Mouse (Mus musculus) erythroblast, embryonic 14.5 days (primary cell): ENCODE results near the gene Txnrd3. TPM values are rescaled to one million over a fixed set of nuclear protein-coding genes. Genes with fewer than 3 reads are reported as not detected.
A peak's percentile ranks its signal among the peaks of the same experiment; 100 is the strongest.

Source experiments
- H3K27me3 ChIP-seq: 2 replicates; pipeline ENCODE4 v1.6.1; 2012; ENCODE audit warnings: inconsistent platforms; ENCODE audit not compliant: control insufficient read depth
- H3K36me3 ChIP-seq: 2 replicates; pipeline ENCODE4 v1.6.1; 2012; ENCODE audit warnings: mild to moderate bottlenecking, inconsistent platforms; ENCODE audit not compliant: control insufficient read depth
- H3K4me1 ChIP-seq: 2 replicates; pipeline ENCODE4 v1.6.1; 2012; ENCODE audit warnings: inconsistent platforms; ENCODE audit not compliant: control insufficient read depth
- H3K4me3 ChIP-seq: replicated peaks from 2 replicates; pipeline ENCODE3; 2012; ENCODE audit warnings: moderate library complexity, mild to moderate bottlenecking, inconsistent platforms
- H3K9me3 ChIP-seq: 2 replicates; pipeline ENCODE4 v1.6.1; 2012; ENCODE audit warnings: low read length, inconsistent platforms, mixed read lengths; ENCODE audit not compliant: control insufficient read depth
- GATA1 ChIP-seq: IDR thresholded peaks from 2 replicates; pipeline ENCODE4 v1.6.1; 2012; ENCODE audit warnings: low read length, inconsistent platforms, mixed read lengths
- TAL1 ChIP-seq: IDR thresholded peaks from 3 replicates; pipeline ENCODE4 v1.6.1; 2012; ENCODE audit warnings: low read length, inconsistent platforms, mixed read lengths
- polyA plus RNA-seq: library from polyadenylated mRNA; stranded (reverse); fragments of >175 nt; gene quantifications from 2 replicates; pipeline ENCODE4 v1.2.3, GENCODE M21; 2012

Gene Txnrd3
- polyA plus RNA-seq, 1 experiment = not detected

DNA sequence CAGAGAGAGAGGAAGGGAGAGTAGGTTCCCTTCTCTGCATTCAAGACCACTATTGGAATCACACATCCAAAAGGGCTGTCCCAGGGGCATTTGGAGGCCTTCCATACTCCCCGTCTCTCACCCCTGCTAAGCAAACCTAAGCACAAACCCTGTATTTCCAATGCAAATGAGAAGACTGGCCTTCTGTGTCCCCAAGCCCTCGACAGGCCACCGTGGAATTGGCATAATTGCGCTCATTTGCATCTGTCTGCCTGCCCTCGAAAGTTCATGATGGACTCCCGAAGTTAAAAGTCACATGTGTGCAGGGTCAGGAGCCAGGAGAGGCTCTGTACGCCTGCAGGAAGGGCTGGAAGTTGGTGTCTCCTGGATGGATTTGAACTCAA, 28.4 kb upstream of the Txnrd3 start:
- TF ChIP-seq GATA1 (no peak), TAL1 (no peak)

DNA sequence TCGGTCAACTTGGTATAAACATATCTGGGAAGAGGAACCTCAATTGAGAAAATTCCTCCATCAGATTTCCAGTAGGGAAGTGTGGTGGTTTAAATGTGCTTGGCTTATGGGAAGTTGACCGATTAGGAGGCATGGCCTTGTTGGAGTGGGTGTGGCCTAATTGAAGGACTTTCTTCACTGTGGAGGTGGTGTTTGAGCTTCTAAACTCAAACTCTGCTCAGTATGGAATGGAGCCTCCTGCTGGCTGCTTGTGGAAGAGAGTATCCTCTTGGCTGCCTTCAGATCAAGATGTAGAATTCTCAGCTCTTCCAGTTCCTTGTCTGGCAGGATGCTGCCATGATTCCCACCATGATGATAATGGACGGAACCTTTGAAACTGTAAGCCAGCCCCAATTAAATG, 21.1 kb upstream of the Txnrd3 start:
- H3K4me3 ChIP-seq = no peak overlapping the region
- TF ChIP-seq TAL1 (no peak), GATA1 (no peak)
- no peaks in the 10 kb centered on the region for H3K27me3 ChIP-seq
- no peaks in the 10 kb centered on the region for H3K9me3 ChIP-seq
- no peaks in the 10 kb centered on the region for H3K36me3 ChIP-seq
- H3K4me1 ChIP-seq = no peaks in the 10 kb centered on the region

More for the DNA sequence above, 28.4 kb upstream of the Txnrd3 start:
- H3K36me3 ChIP-seq = no peaks in the 10 kb centered on the region
- peaks cover 2% of the 10 kb centered on the region; the same call in 1 of the 2 replicates for H3K27me3 ChIP-seq
- H3K4me1 ChIP-seq = no peaks in the 10 kb centered on the region
- H3K9me3 ChIP-seq = no peaks in the 10 kb centered on the region
- H3K4me3 ChIP-seq = no peak overlapping the region

DNA sequence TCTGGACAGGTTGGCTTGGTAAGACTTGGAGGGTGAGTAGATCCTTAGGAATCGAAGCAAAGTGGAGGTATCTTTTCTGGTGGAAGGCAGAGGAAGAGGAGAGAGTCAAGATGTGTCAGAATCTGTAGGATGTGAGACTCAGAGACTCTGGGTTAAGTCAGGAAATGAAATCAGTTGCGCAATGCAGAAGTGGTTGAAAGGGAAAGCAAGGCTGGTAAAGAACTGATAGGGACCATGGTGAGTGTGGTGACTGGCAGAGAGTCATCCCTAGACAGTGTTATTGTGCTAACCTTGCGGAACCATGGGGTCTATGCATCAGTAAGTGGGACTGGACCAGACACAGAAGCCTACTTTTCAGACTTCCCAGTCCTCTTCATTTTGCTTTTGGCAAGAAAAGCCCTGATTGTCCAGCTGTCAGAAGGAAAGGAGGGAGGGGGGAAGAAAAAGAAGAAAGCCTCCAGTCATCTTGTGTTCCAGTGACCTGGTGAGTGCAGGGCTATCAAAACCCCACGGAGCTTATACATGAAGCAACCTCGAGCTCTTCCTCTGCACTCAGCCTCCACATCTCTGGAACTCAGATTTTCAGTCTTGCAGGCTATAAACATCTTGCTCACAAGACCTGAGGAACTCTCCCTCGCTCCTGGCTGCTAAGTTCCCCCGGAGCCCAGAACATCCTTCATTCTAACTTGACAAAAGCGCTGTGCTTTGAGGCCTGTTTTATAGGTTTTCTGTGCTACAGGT, 15.6 kb upstream of the Txnrd3 start:
- TF ChIP-seq GATA1 (no peak), TAL1 (no peak)
- no peaks in the 10 kb centered on the region for H3K27me3 ChIP-seq
- no peaks in the 10 kb centered on the region for H3K9me3 ChIP-seq
- no peaks in the 10 kb centered on the region for H3K36me3 ChIP-seq
- no peak overlapping the region for H3K4me3 ChIP-seq
- no peaks in the 10 kb centered on the region for H3K4me1 ChIP-seq

DNA sequence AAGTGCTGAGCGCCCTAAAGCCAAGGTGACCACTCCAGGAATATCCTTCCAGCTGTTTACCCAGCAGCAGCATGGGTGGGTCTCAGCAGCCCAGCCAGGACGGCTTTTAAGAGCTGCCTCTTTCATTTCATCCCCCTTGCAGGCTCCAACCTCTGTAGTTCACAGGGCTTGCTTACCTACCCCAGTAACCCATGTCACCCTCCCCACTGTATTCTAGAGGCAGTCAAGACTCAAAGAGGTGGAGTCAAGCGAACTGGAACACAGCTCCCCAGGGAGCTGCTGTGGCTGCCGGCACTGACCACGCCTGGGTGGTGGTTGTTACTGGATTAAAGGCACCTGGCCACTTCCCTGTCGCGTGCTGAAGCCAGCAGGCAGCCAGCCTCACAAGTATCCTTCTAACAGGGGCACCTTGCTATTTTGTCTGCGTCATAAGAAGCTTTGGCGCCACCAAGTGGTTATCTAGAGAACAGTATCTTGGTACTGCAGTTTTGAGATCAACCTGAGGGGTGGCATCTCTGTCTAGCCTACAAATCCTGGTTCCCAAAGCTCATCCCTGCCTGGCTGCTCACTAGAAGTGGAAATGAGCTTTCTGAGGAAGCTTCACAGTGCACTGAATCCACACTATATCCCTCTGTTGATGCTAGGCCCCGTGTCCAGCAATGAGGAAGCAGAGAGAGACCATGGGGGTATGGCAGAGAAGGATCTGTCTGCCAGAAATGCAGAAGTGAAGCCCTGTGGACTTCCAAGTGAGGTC, 11.8 kb upstream of the Txnrd3 start:
- no peaks in the 10 kb centered on the region for H3K4me1 ChIP-seq
- no peak overlapping the region for H3K4me3 ChIP-seq
- H3K27me3 ChIP-seq = no peaks in the 10 kb centered on the region
- H3K9me3 ChIP-seq = no peaks in the 10 kb centered on the region
- no peak for TF ChIP-seq TAL1
- no peak for TF ChIP-seq GATA1
- no peaks in the 10 kb centered on the region for H3K36me3 ChIP-seq

DNA sequence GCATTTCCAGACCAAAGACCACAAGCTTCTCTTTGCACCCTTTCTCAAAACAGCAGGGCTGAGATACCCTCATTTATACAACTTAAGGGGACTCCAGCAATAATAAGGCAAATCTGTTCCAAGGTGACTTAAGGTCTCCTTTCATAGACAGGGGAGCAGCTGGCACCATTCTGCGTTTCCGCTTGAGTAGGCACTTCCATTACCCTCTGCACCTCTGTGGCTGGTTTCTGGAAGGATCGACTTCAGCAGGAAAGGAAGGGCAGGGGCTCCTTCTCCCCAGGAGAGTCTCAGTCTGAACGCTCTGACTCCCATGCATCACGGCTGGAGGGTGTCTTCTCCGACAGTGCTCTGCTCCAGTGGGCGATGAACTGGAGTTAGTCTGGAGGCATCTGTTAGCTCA, 10.7 kb upstream of the Txnrd3 start:
- H3K4me1 ChIP-seq = no peaks in the 10 kb centered on the region
- no peak overlapping the region for H3K4me3 ChIP-seq
- H3K27me3 ChIP-seq = no peaks in the 10 kb centered on the region
- H3K36me3 ChIP-seq = no peaks in the 10 kb centered on the region
- TF ChIP-seq TAL1 (no peak), GATA1 (no peak)
- no peaks in the 10 kb centered on the region for H3K9me3 ChIP-seq

DNA sequence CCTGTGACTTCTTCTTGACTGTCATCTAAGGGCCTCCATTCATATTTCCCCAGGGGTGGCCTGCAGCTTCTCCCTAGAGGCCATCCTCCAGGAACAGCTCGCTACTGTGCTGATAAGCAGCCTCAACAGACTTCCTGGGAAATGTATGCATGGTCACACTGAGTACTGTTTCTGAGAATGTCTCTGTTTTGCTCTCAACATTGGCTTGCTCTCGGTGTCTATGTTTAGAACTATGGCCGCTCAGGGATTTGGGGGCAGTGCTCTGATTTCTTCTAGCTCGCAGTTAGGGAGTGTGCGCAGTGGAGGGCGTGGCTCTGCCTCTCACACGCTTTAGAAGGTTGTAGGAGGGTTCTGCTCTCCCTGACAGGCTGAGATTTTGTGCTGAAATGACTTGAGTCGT, 9.4 kb upstream of the Txnrd3 start:
- Histone ChIP-seq H3K4me3 (no peak overlapping the region), H3K27me3 (no peaks in the 10 kb centered on the region), H3K36me3 (no peaks in the 10 kb centered on the region), H3K9me3 (no peaks in the 10 kb centered on the region), H3K4me1 (no peaks in the 10 kb centered on the region)
- TF ChIP-seq GATA1 = no peak
- no peak for TF ChIP-seq TAL1

DNA sequence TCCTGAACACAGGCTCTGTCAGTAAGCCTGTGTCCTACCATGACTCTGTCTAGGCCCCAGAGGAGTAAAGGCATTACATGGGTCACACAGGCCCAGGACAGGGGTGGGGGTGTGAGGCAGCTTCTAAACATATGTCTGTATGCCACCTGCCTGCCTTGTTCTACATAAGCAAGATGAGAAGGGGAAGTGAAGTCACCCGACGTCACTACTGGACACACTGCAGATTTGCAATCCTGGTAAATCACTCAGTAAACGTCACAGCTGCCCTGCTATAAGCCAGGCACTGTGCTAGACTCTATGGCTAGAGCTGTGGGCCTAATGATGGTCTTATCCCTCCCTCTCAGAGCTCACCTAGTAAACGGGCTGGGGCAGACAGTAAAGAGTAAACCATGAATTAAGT, 5.8 kb upstream of the Txnrd3 start:
- Histone ChIP-seq H3K9me3 (no peaks in the 10 kb centered on the region), H3K36me3 (no peaks in the 10 kb centered on the region), H3K4me1 (no peaks in the 10 kb centered on the region), H3K4me3 (no peak overlapping the region), H3K27me3 (no peaks in the 10 kb centered on the region)
- no peak for TF ChIP-seq TAL1
- no peak for TF ChIP-seq GATA1

DNA sequence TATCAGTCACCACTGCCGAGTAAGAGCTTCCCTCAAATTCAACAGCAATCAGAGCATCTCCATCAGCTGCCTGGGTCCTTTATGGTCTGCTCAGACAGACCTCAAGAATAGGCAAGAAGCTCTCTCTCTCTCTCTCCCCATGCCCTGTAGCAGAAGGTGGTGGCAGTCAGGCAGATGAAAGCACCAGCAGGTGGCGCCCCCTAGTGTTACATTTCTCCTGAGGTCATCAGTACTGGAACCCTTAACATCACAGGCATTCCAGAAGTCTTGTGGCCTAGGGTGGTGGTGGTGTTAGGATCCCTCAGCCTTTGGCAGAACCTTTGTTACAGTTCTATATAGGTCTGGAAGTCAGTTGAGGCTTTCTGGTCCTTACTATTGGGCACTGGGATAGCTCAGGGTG, 4.8 kb upstream of the Txnrd3 start:
- Histone ChIP-seq H3K27me3 (no peaks in the 10 kb centered on the region), H3K36me3 (no peaks in the 10 kb centered on the region), H3K4me1 (peaks cover 9% of the 10 kb centered on the region), H3K9me3 (no peaks in the 10 kb centered on the region), H3K4me3 (no peak overlapping the region)
- TF ChIP-seq TAL1 (no peak), GATA1 (no peak)

DNA sequence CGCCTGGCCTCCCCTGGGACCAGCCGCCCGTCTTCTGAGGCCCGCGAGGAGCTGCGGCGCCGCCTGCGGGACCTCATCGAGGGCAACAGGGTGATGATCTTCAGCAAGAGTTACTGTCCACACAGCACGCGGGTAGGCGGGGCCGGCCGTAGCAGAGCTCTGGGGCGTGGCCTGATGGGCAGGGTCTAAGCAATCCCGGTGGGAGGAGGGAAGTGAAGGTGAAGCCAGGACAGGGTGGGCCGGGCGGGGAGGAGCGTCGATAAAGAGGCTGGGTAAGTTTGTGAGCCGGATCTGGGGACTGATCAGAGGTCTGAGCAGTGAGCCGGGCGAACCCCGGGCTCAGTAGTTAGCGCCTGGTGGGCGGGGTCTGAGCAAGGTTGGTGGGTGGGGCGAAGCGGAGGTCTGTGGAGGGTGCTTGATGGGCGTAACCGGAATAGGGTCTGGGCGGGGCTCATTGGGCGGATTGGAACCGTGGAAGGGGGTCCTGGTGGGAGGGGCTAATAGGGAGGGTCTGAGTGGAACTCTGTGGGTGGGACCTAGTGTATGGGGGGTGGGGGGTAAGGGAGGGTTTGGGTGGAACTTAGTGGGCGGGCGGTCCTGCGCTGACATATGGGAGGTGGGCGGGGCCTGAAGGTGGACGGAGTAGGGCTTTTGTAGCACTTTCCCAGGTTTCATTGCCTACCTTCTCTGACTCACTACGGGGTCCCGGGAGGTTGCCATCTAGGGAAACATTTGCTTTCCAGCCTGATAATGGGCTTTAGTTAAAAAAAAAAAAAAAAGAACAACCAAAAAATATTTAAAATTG, 685 bp downstream of the Txnrd3 start:
- Histone ChIP-seq H3K4me3 (peak overlapping the region; percentile 65), H3K27me3 (no peaks in the 10 kb centered on the region), H3K36me3 (no peaks in the 10 kb centered on the region), H3K9me3 (no peaks in the 10 kb centered on the region), H3K4me1 (peaks cover 17% of the 10 kb centered on the region)
- TF ChIP-seq GATA1 = no peak
- TF ChIP-seq TAL1 = no peak
